Mouse (Mus musculus) heart, postnatal 0 days (tissue): ENCODE data around the gene Gm37240. TPM values are rescaled to one million over a fixed set of nuclear protein-coding genes. Genes with fewer than 3 reads are reported as not detected.
A peak's percentile ranks its signal among the peaks of the same experiment; 100 is the strongest.

Source experiments
- ATAC-seq: fragments of 200-750 bp; cut with Nextera tagmentation; 2 replicates; pipeline ENCODE4 v1.8.0; 2017; ENCODE audit warnings: low read depth, moderate number of reproducible peaks, moderate library complexity; ENCODE audit not compliant: insufficient read depth
- DNase-seq: peaks from one replicate; pipeline ENCODE4 v3.0.0-alpha.2; 2016; ENCODE audit warnings: low spot score
- H3K27ac ChIP-seq: fragments of 300-500 bp; sonication (generic); 2 replicates; pipeline ENCODE4 v1.5.1; 2014; ENCODE audit warnings: low read depth, mild to moderate bottlenecking
- H3K27me3 ChIP-seq: fragments of 300-500 bp; sonication (generic); 2 replicates; pipeline ENCODE4 v1.6.1; 2014; ENCODE audit warnings: low read length, mixed read lengths; ENCODE audit not compliant: control insufficient read depth, insufficient read depth
- H3K36me3 ChIP-seq: fragments of 300-500 bp; sonication (generic); replicated peaks from 2 replicates; pipeline ENCODE4 v1.6.1; 2014; ENCODE audit warnings: low read length, mixed read lengths; ENCODE audit not compliant: control insufficient read depth, insufficient read depth
- H3K4me1 ChIP-seq: fragments of 300-500 bp; sonication (generic); 2 replicates; pipeline ENCODE4 v1.6.1; 2014; ENCODE audit warnings: antibody characterized with exemption; ENCODE audit not compliant: control insufficient read depth, insufficient read depth
- H3K4me2 ChIP-seq: fragments of 300-500 bp; sonication (generic); 2 replicates; pipeline ENCODE4 v1.6.1; 2014; ENCODE audit warnings: low read depth, mild to moderate bottlenecking, low read length, moderate library complexity
- H3K4me3 ChIP-seq: fragments of 300-500 bp; sonication (generic); 2 replicates; pipeline ENCODE4 v1.5.1; 2014; ENCODE audit warnings: low read depth, low read length
- H3K9ac ChIP-seq: fragments of 300-500 bp; sonication (generic); replicated peaks from 2 replicates; pipeline ENCODE4 v1.6.1; 2014; ENCODE audit warnings: low read depth, low read length, mixed read lengths
- H3K9me3 ChIP-seq: fragments of 300-500 bp; sonication (generic); replicated peaks from 2 replicates; pipeline ENCODE4 v1.6.1; 2016; ENCODE audit warnings: low read length; ENCODE audit not compliant: control insufficient read depth
- CTCF ChIP-seq: IDR thresholded peaks from 2 replicates; pipeline ENCODE4 v1.5.1; 2016; ENCODE audit warnings: antibody characterized with exemption, control low read depth, low read depth
- EP300 ChIP-seq: IDR thresholded peaks from 2 replicates; pipeline ENCODE4 v1.6.1; 2016; ENCODE audit warnings: antibody characterized with exemption, low read depth
- WGBS: fragments of 180-500 bp; shearing (Covaris S2); extraction: QIAGEN DNeasy Blood & Tissue Kit; methylation state at CpG from one replicate; pipeline ENCODE4 v1.1.7; 2014; 5-methylcytosine and 5-hydroxymethylcytosine counted together
- polyA plus RNA-seq: library from polyadenylated mRNA; unstranded; fragments of >200 nt; fragmentation: Nextera tagmentation; extraction: Ambion mirVana; gene quantifications from 2 replicates; pipeline ENCODE4 v1.2.1, GENCODE M21; 2015
- total RNA-seq: library from RNA; depleted of rRNA; stranded (reverse); fragments of >200 nt; gene quantifications from 2 replicates; pipeline ENCODE4 v1.2.3, GENCODE M21; 2014; ENCODE audit warnings: low replicate concordance

The Gm37240 gene
- total and polyA plus RNA-seq, 2 experiments from 2014 or later, result 21.7 to 72.1 TPM

DNA sequence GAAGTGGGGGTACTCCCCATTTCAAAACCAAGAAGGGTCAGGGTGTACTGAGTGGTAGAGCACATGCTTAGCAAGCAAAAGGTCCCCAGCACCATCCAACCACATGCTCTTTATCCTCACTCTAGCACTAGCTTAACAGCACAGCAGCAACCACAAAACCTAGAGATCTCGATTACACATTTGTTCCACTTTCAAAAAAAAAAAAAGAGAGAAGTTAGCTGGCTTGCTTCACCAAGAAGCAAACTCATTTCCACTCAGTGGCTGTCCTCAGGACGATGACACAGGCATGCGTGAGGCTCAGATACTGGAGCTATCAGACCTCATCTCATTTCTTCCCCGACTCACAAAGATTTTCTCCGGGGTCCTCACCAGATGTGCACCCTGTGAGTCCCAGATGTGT lies 1208.4 kb downstream of the Gm37240 start:
- H3K9ac ChIP-seq, result no peak overlapping the region
- WGBS, result 78% methylated on average over 5 of the region's 5 CpGs
- no peak overlapping the region for H3K4me2 ChIP-seq
- no peak overlapping the region for H3K4me3 ChIP-seq
- no peaks in the 10 kb centered on the region for H3K27me3 ChIP-seq
- DNase-seq, result no peak
- ATAC-seq, result no peak
- H3K4me1 ChIP-seq, result no peaks in the 10 kb centered on the region
- no peaks in the 10 kb centered on the region for H3K36me3 ChIP-seq
- TF ChIP-seq EP300 (no peak), CTCF (no peak)
- H3K27ac ChIP-seq, result no peak overlapping the region
- no peaks in the 10 kb centered on the region for H3K9me3 ChIP-seq

DNA sequence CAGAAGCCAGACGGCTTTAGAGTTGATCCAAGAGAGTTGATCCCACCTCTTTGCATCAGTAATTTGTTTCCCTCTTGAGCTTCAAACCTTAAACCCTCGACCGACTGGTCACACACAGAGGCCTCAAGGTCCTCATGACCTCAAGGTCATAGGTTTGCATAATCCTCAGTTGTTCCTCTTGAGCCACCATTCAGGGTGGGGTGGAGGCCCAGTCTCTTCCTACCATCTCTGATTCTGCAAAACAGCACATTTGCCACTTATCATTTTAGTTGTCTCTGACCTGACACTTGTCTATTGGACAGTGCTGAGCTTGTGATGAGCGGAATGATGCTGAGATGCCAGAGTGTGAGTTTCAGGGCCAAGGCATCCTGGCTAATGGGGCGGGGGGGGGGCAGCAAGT lies 1211.6 kb downstream of the Gm37240 start:
- no peak overlapping the region for H3K4me3 ChIP-seq
- no peaks in the 10 kb centered on the region for H3K4me1 ChIP-seq
- H3K9ac ChIP-seq, result no peak overlapping the region
- H3K36me3 ChIP-seq, result no peaks in the 10 kb centered on the region
- H3K9me3 ChIP-seq, result no peaks in the 10 kb centered on the region
- WGBS, result 85% methylated on average over 5 of the region's 5 CpGs
- DNase-seq (no peak), ATAC-seq (no peak)
- H3K27ac ChIP-seq, result no peak overlapping the region
- no peaks in the 10 kb centered on the region for H3K27me3 ChIP-seq
- H3K4me2 ChIP-seq, result no peak overlapping the region
- TF ChIP-seq CTCF, result no peak
- no peak for TF ChIP-seq EP300

DNA sequence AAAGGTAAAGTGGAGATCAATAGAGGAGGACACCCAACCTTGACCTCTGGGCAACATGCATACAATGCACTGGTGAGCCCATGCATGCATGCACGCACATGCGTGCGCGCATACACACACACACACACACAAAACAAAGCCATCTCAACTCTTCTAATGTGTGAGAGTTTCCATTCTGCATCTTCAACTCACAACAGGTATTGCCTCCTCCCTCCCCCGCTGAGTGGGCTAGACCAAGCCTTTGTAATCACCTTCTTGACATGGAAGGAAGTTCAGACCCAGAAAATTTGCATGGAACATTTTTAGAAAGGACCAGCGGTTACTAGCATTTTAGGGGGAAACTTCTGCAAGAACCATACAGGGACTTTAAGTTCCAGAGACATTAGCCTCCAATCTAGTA lies 1213.8 kb downstream of the Gm37240 start:
- DNase-seq (no peak), ATAC-seq (no peak)
- Histone ChIP-seq H3K4me2 (no peak overlapping the region), H3K4me3 (no peak overlapping the region), H3K9ac (no peak overlapping the region), H3K9me3 (no peaks in the 10 kb centered on the region), H3K27ac (no peak overlapping the region), H3K36me3 (no peaks in the 10 kb centered on the region), H3K4me1 (peaks cover 5% of the 10 kb centered on the region; the same call in 1 of the 2 replicates), H3K27me3 (no peaks in the 10 kb centered on the region)
- no peak for TF ChIP-seq CTCF
- no peak for TF ChIP-seq EP300
- 92% methylated on average over 6 of the region's 6 CpGs for WGBS

DNA sequence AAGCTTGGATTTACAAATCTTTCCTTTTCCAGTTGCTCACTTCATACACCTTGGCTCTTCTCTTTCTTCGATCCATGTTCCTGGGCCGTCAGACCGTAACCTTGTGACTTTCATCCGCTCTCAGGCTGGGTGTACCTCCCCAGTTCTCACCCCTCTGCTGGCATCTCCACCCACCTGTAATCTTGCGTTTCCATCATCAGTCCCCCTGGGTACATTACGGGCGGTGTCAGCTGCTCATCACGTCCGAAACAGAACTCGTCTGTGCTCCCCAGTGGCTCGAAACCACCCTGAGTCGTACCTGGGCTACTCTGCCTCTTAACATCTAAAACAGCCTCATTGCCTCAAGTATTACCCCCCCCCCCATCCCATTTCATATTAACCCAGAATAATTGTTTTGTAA lies 1215.2 kb downstream of the Gm37240 start:
- H3K27me3 ChIP-seq, result no peaks in the 10 kb centered on the region
- no peak overlapping the region for H3K4me3 ChIP-seq
- TF ChIP-seq EP300 (no peak), CTCF (no peak)
- H3K4me1 ChIP-seq, result peaks cover 16% of the 10 kb centered on the region
- H3K36me3 ChIP-seq, result no peaks in the 10 kb centered on the region
- no peak overlapping the region for H3K4me2 ChIP-seq
- H3K9me3 ChIP-seq, result no peaks in the 10 kb centered on the region
- no peak overlapping the region for H3K9ac ChIP-seq
- WGBS, result 91% methylated on average over 12 of the region's 12 CpGs
- H3K27ac ChIP-seq, result no peak overlapping the region
- DNase-seq (no peak), ATAC-seq (no peak)

DNA sequence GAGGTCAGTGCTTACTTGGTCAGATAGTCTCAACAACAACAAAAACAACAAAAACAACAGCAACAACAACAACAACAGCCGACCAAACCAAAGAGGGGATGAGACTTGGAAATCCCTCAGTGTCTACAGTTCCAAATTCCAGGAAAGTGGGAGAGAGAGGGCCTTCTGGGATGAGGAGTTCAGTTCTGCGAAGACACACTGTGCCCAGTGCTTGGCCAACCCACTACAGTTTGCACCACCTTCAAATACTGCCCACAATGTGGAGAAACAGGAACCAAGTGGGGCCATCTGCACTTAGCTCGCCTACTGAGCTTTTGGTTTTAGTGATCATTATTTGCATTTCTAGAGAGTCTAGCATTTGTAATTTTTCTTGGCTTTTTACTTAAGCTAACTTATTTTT lies 1218.4 kb downstream of the Gm37240 start:
- Histone ChIP-seq H3K9me3 (no peaks in the 10 kb centered on the region), H3K4me1 (peaks cover 20% of the 10 kb centered on the region), H3K4me2 (no peak overlapping the region), H3K9ac (no peak overlapping the region), H3K27ac (no peak overlapping the region), H3K4me3 (no peak overlapping the region), H3K27me3 (no peaks in the 10 kb centered on the region), H3K36me3 (no peaks in the 10 kb centered on the region)
- no peak for TF ChIP-seq CTCF
- TF ChIP-seq EP300, result no peak
- WGBS, result 87% methylated on average over 3 of the region's 3 CpGs
- ATAC-seq (no peak), DNase-seq (no peak)

DNA sequence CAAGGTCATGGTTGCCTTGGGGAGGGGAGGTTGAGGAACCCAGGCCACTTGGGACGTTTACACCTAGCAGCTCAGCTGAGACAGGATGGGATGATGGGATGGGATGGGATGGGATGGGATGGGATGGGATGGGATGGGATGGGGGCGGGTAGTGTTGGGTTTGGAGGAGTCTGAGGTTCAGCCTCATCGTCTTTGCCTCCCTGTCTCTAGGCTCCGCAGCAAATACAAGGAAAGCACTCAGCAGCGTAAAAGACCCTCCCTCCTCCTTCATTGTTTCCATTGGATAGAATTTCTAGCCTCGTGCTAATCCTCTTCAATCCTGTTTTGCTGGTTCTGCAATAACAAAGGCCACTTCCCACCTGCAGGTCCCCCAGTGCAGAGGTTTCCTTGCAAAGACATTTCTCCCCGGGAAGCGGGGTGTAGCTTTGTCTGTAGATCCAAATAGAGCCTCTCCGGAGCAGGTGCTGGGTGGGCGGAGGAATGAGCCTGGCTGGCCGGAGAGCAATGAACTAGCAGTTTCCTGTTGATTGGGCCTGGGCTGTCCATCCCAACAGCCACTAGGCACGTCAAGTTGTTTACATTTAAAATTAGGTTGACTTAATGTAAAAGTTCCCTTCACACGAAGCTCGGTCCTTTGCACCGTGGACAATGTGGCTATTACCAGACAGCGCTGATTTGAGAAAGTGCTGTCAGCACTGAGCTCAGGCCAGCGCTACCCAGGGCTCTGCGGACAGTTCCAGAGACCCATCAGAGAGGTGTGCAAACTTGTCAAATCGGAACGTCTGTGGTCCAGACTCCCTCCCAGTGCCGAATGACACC lies 1221.9 kb downstream of the Gm37240 start:
- 22% methylated on average over 21 of the region's 21 CpGs for WGBS
- ATAC-seq (peak; percentile 53), DNase-seq (no peak)
- H3K27ac ChIP-seq, result no peak overlapping the region
- peaks cover 20% of the 10 kb centered on the region for H3K4me1 ChIP-seq
- peak overlapping the region; percentile 45 for H3K4me3 ChIP-seq
- no peaks in the 10 kb centered on the region for H3K9me3 ChIP-seq
- no peak for TF ChIP-seq EP300
- H3K4me2 ChIP-seq, result peak overlapping the region; percentile 65
- H3K9ac ChIP-seq, result no peak overlapping the region
- no peaks in the 10 kb centered on the region for H3K27me3 ChIP-seq
- H3K36me3 ChIP-seq, result no peaks in the 10 kb centered on the region
